Comparison of ENCODE assay signal across 8 mouse cellular contexts in genomic region chr14:122181078-122181814, GRCm38 (mm10). TPM values are rescaled to one million over a fixed set of nuclear protein-coding genes. Genes with fewer than 3 reads are reported as not detected.
A peak's percentile ranks its signal among the peaks of the same experiment; 100 is the strongest.
DNase-seq lines count a peak whose midpoint lies in the region; ATAC-seq lines count a peak whose summit lies in the region.

Gene Clybl (plus strand): TSS chr14:122181704.

- DNase-seq in adipocyte (ENCODE audit: low spot score) = peak; percentile 93
- DNase-seq in embryo, embryonic 10 days (ENCODE audit: low spot score) = peak; percentile 97
- peak; percentile 97 for DNase-seq in gastrocnemius, postnatal 10 days
- DNase-seq in left cerebral cortex, postnatal 10 days (ENCODE audit: extremely low spot score in 1 of 2, low spot score in 2 of 2) = peak; percentile 89 to 95
- DNase-seq in right cerebral cortex, postnatal 25 days = peak; percentile 93
- peak; percentile 94 to 96 for DNase-seq in urinary bladder, postnatal 4 days (ENCODE audit: low spot score in 2 of 2)

- intact Hi-C loops in left cerebral cortex, postnatal 10 days (cut with DNase I) = no loop called here

- peak; percentile 95 for ATAC-seq in inflammation-experienced regulatory T-cells, adult 6 months
- peak; percentile 86 for ATAC-seq in megakaryocyte-erythroid progenitor cell, adult 5-6 weeks (replicated peaks; ENCODE audit: low FRiP score, low TSS enrichment, poor library complexity, severe bottlenecking)

RNA-seq across cellular contexts. Expression of gene Clybl, which starts in this region (rescaled TPM):
- total RNA-seq in gastrocnemius, postnatal 10 days (2021) = 10 to 100 TPM; 61.4 to 66.2 TPM
- polyA plus RNA-seq in inflammation-experienced regulatory T-cells, adult 6 months (2017; shearing (Covaris generic)) = 10 to 100 TPM in 2 of 3 experiments, 1 to 10 TPM in 1; 8.4 to 10.6 (median 10.4) TPM
- total RNA-seq in left cerebral cortex, postnatal 10 days (2021) = 10 to 100 TPM; 19.4 to 20.9 TPM
- total RNA-seq in megakaryocyte-erythroid progenitor cell, adult 5-6 weeks (2014; fragmentation: Nextera tagmentation) = 56.6 and 71.1 TPM in 2 replicates
- total RNA-seq in megakaryocyte-erythroid progenitor cell, adult 5-6 weeks (2017) = 27.4 and 47.9 TPM in 2 replicates

Comparison
In these comparisons a context has a peak if more than half of its experiments do, and no peak if none do; other contexts are left out.
1. Peak in every context shown above with its lines: DNase-seq and ATAC-seq.